Mouse (Mus musculus) liver, embryonic 12.5 days (tissue): ENCODE measurements around the gene Ankrd33b. TPM values are rescaled to one million over a fixed set of nuclear protein-coding genes. Genes with fewer than 3 reads are reported as not detected.
A peak's percentile ranks its signal among the peaks of the same experiment; 100 is the strongest.

Experiments
- ATAC-seq: fragments of 200-750 bp; cut with Nextera tagmentation; 2 replicates; pipeline ENCODE4 v1.8.0; 2017; ENCODE audit warnings: moderate number of reproducible peaks, mild to moderate bottlenecking, moderate library complexity
- H3K27ac ChIP-seq: fragments of 300-500 bp; sonication (generic); 2 replicates; pipeline ENCODE4 v1.5.1; 2016; ENCODE audit warnings: mild to moderate bottlenecking
- H3K27me3 ChIP-seq: fragments of 300-500 bp; sonication (generic); replicated peaks from 2 replicates; pipeline ENCODE4 v1.6.1; 2016; ENCODE audit warnings: mild to moderate bottlenecking, moderate library complexity
- H3K36me3 ChIP-seq: fragments of 300-500 bp; sonication (generic); 2 replicates; pipeline ENCODE4 v1.6.1; 2016; ENCODE audit warnings: mild to moderate bottlenecking, moderate library complexity
- H3K4me1 ChIP-seq: fragments of 300-500 bp; sonication (generic); 2 replicates; pipeline ENCODE4 v1.6.1; 2016
- H3K4me2 ChIP-seq: fragments of 300-500 bp; sonication (generic); 2 replicates; pipeline ENCODE4 v1.6.1; 2016; ENCODE audit warnings: mild to moderate bottlenecking, moderate library complexity
- H3K4me3 ChIP-seq: fragments of 300-500 bp; sonication (generic); 2 replicates; pipeline ENCODE4 v1.5.1; 2016; ENCODE audit warnings: mild to moderate bottlenecking, moderate library complexity
- H3K9ac ChIP-seq: fragments of 300-500 bp; sonication (generic); 2 replicates; pipeline ENCODE4 v1.6.1; 2016; ENCODE audit warnings: mild to moderate bottlenecking, moderate library complexity
- H3K9me3 ChIP-seq: fragments of 300-500 bp; sonication (generic); replicated peaks from 2 replicates; pipeline ENCODE4 v1.6.1; 2016; ENCODE audit warnings: mild to moderate bottlenecking, moderate library complexity
- WGBS: fragments of 180-500 bp; shearing (Covaris S2); methylation state at CpG from one replicate; pipeline ENCODE4 v1.1.7; 2016; ENCODE audit not compliant: insufficient replicate concordance; 5-methylcytosine and 5-hydroxymethylcytosine counted together
- polyA plus RNA-seq: library from polyadenylated mRNA; unstranded; fragments of >200 nt; fragmentation: Nextera tagmentation; extraction: Ambion mirVana; gene quantifications from 2 replicates; pipeline ENCODE4 v1.2.1, GENCODE M21; 2016

The Ankrd33b gene
- polyA plus RNA-seq, 1 experiment from 2014 or later = 0.50 TPM

DNA sequence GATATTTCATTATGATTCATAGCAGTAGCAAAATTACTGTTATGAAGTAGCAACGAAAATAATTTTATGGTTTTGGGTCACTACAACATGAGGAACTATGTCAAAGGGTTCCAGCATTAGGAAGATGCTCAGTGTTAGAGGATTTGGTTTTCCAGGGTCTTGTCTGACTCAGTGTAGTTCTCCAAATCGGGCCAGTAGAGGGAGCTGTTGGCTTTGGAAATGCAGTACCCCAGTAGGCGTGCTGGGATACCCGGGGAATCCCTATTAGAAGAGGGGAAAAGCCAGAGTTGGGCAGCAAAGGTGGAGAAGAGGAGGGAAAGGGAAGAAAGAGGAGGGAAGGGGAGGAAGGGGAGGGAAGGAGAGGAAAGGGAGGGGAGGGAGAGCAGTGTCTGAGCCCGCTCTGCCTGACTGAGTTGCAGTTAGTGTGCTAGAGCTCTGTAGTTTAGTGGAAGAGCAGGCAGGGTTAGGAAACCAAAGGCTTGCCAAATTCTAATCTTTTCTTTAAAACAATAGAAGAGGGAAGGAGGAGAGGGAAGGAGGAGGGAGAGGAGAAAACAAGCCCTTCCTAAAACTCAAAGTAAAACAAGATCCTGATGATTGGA, 51.8 kb downstream of the Ankrd33b start:
- H3K27me3 ChIP-seq = no peaks in the 10 kb centered on the region
- no peak overlapping the region for H3K4me3 ChIP-seq
- no peak overlapping the region for H3K4me2 ChIP-seq
- no peaks in the 10 kb centered on the region for H3K36me3 ChIP-seq
- 0 out of 2 replicates have a peak, but pooled peaks cover 4% of the 10 kb centered on the region for H3K9me3 ChIP-seq
- H3K27ac ChIP-seq = no peak overlapping the region
- no peak for ATAC-seq
- WGBS = 15% methylated on average over 5 of the region's 5 CpGs
- H3K4me1 ChIP-seq = no peaks in the 10 kb centered on the region
- H3K9ac ChIP-seq = no peak overlapping the region

DNA sequence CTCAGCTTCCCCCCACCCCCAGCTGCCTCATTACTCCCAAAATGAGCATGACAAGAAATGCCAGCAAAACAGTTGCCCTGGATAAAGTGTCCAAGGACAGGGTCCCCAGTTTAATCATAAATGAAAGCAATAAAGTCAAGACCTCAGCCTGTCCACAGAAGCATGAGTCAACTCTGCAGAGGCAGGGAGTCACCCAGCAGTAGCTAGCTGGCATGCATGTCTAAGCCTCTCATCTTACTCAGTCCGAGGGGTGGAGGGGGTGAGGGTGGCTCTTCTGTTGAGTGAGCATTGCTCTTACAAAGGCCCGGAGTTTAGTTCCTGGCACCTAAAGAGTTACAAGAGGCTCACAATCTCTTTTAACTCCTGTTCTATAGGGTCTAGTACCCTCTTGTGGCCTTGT, 55.5 kb downstream of the Ankrd33b start:
- H3K9me3 ChIP-seq = 0 out of 2 replicates have a peak, but pooled peaks cover 2% of the 10 kb centered on the region
- H3K36me3 ChIP-seq = no peaks in the 10 kb centered on the region
- H3K27ac ChIP-seq = no peak overlapping the region
- no peaks in the 10 kb centered on the region for H3K27me3 ChIP-seq
- H3K4me2 ChIP-seq = no peak overlapping the region
- 56% methylated on average over 2 of the region's 2 CpGs for WGBS
- no peaks in the 10 kb centered on the region for H3K4me1 ChIP-seq
- H3K9ac ChIP-seq = no peak overlapping the region
- ATAC-seq = no peak
- H3K4me3 ChIP-seq = no peak overlapping the region

- Histone ChIP-seq H3K4me2 (no peak overlapping the region), H3K4me1 (no peaks in the 10 kb centered on the region), H3K4me3 (no peak overlapping the region), H3K9ac (no peak overlapping the region), H3K27ac (no peak overlapping the region), H3K36me3 (no peaks in the 10 kb centered on the region), H3K9me3 (no peaks in the 10 kb centered on the region), H3K27me3 (no peaks in the 10 kb centered on the region)
- no peak for ATAC-seq
- 56% methylated on average over 15 of the region's 15 CpGs for WGBS
These were observed 58.0 kb downstream of the Ankrd33b start for GRCm38 (mm10) chr15:31309526-31309925.

- H3K27ac ChIP-seq = no peak overlapping the region
- H3K4me2 ChIP-seq = no peak overlapping the region
- no peak overlapping the region for H3K4me3 ChIP-seq
- no peaks in the 10 kb centered on the region for H3K27me3 ChIP-seq
- no peaks in the 10 kb centered on the region for H3K4me1 ChIP-seq
- WGBS = 83% methylated on average over 4 of the region's 4 CpGs
- no peaks in the 10 kb centered on the region for H3K9me3 ChIP-seq
- no peak overlapping the region for H3K9ac ChIP-seq
- ATAC-seq = no peak
- H3K36me3 ChIP-seq = no peaks in the 10 kb centered on the region
These were observed 60.8 kb downstream of the Ankrd33b start for GRCm38 (mm10) chr15:31306726-31307125.

- Histone ChIP-seq H3K4me1 (no peaks in the 10 kb centered on the region), H3K27me3 (no peaks in the 10 kb centered on the region), H3K9me3 (no peaks in the 10 kb centered on the region), H3K36me3 (no peaks in the 10 kb centered on the region), H3K27ac (no peak overlapping the region), H3K4me2 (no peak overlapping the region), H3K4me3 (no peak overlapping the region), H3K9ac (no peak overlapping the region)
- no peak for ATAC-seq
- 53% methylated on average over 6 of the region's 6 CpGs for WGBS
These were observed 62.3 kb downstream of the Ankrd33b start for GRCm38 (mm10) chr15:31305181-31305580.

DNA sequence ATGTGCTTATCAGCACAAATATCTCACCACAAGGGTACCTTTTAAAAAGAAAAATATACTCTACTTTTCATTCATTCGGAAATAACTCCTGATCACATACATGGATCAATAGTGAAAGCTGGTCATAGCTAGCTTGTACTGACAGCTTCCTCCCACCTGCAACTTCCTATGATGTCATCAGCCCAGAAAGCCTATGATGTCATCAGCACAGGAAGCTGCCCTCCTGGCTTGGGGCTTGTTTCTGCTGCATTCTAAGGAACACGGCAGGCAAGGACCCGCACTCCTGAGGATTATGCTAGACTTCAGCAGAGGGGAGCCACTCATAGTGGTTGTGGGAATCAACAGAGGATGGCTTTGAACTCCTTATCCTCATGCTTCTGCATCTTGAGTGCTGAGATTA, 63.2 kb downstream of the Ankrd33b start:
- Histone ChIP-seq H3K4me2 (no peak overlapping the region), H3K4me3 (no peak overlapping the region), H3K27ac (no peak overlapping the region), H3K36me3 (no peaks in the 10 kb centered on the region), H3K9ac (no peak overlapping the region), H3K9me3 (no peaks in the 10 kb centered on the region), H3K4me1 (0 out of 2 replicates have a peak, but pooled peaks cover 3% of the 10 kb centered on the region), H3K27me3 (no peaks in the 10 kb centered on the region)
- ATAC-seq = no peak
- 52% methylated on average over 3 of the region's 3 CpGs for WGBS

DNA sequence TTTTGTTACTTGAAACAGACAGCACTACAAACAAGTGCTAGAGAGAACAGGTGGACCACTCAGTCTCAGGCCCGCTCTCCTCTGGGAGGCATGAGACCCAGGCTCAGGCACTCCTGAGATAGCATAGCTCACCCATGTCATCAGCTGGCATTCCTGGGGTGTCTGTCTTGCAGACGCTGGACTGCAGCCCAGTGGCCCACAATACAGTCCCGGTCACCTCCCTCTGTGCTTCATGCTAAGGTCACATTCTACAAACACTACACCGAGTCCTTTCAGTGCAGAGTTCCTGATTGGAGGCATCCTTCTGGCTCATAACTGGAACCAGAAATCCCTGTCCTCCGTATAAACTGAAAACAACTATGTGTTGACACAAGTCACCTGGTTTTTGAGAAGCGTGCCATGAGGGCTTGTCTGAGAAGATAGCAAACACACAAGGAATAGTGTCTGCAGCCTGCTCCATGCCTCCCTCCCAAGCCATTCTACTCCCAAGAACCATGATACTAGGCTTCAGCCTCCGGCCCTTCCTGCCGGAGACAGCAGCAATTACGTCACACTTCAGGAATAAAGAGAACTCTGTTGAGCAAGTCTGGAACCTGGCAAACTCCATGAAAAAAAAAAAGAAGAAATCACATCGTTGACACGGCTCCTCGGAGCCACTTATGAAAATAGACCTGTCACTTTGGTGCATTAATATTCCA, 65.1 kb downstream of the Ankrd33b start:
- no peak for ATAC-seq
- Histone ChIP-seq H3K4me2 (no peak overlapping the region), H3K9me3 (no peaks in the 10 kb centered on the region)

DNA sequence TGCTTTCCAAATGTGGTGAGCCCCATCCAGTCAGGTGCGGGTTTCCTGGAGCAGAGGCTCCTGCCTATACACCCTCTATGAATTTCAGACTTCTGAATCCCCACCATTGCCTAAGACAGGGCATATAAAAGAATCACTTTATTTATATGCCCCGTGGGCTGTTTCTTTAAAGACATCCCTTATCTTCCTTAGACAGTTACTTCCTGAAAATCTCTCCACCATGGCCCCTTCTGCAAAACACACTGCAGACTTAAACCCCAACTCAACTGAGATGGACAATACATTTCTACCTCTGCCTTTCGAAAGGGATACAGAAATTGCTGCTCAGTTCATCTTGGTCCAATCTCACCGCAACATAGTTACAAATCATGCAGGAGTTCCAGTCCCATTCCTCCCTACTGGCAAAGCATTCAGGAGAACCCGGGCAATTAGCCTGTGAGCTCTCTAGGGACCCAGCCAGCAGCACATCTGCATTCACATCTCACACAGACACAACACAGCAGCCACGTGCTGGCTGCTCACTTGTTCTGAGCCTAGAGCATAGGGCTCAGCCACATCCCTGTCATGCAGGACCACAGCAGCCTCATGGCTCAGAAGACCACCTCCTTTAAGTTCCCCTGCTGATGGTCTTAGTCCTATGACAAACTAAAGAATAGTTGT, 68.1 kb downstream of the Ankrd33b start:
- Histone ChIP-seq H3K9me3 (no peaks in the 10 kb centered on the region), H3K27ac (no peak overlapping the region), H3K4me2 (no peak overlapping the region), H3K4me3 (no peak overlapping the region), H3K9ac (no peak overlapping the region), H3K36me3 (no peaks in the 10 kb centered on the region), H3K27me3 (peaks cover 48% of the 10 kb centered on the region), H3K4me1 (0 out of 2 replicates have a peak, but pooled peaks cover 3% of the 10 kb centered on the region)
- 32% methylated on average over 6 of the region's 6 CpGs for WGBS
- ATAC-seq = no peak

More for the DNA sequence above, 65.1 kb downstream of the Ankrd33b start:
- H3K9ac ChIP-seq = no peak overlapping the region
- H3K27me3 ChIP-seq = peaks cover 17% of the 10 kb centered on the region
- no peaks in the 10 kb centered on the region for H3K36me3 ChIP-seq
- H3K27ac ChIP-seq = no peak overlapping the region
- H3K4me1 ChIP-seq = 0 out of 2 replicates have a peak, but pooled peaks cover 3% of the 10 kb centered on the region
- WGBS = 65% methylated on average over 12 of the region's 12 CpGs
- no peak overlapping the region for H3K4me3 ChIP-seq

- H3K9ac ChIP-seq = no peak overlapping the region
- ATAC-seq = no peak
- H3K4me3 ChIP-seq = no peak overlapping the region
- H3K4me1 ChIP-seq = 0 out of 2 replicates have a peak, but pooled peaks cover 3% of the 10 kb centered on the region
- WGBS = 30% methylated on average over 13 of the region's 13 CpGs
- no peaks in the 10 kb centered on the region for H3K9me3 ChIP-seq
- H3K36me3 ChIP-seq = no peaks in the 10 kb centered on the region
- H3K27ac ChIP-seq = no peak overlapping the region
- H3K27me3 ChIP-seq = peaks cover 59% of the 10 kb centered on the region
- H3K4me2 ChIP-seq = no peak overlapping the region
These were observed 69.8 kb downstream of the Ankrd33b start for GRCm38 (mm10) chr15:31297777-31298137.

- Histone ChIP-seq H3K4me3 (no peak overlapping the region), H3K27me3 (peaks cover 59% of the 10 kb centered on the region), H3K4me2 (peak overlapping the region; percentile 6; the same call in 1 of the 2 replicates), H3K36me3 (no peaks in the 10 kb centered on the region), H3K27ac (no peak overlapping the region), H3K9me3 (no peaks in the 10 kb centered on the region), H3K4me1 (0 out of 2 replicates have a peak, but pooled peaks cover 3% of the 10 kb centered on the region), H3K9ac (no peak overlapping the region)
- WGBS = 16% methylated on average over 40 of the region's 40 CpGs
- no peak for ATAC-seq
These were observed 70.4 kb downstream of the Ankrd33b start for GRCm38 (mm10) chr15:31296882-31297776.

DNA sequence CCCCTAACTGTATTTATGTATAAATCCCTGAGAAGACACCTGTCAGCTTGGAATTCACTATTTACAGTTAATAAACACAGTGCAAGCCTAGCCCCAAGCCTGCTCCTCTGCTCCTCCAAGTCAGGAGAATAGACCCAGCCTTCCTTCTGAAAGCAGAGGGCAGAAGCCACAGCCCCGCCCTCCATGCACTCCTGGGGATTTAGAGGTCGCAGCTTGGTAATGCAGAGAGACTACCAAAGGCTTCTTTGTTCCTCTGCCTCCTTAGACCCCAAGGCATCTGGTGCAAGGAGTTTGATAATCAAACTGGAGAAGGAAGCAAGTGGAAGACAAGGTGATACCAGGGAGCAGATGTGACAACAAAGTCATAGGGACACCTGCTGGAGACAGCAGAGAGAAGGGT, 73.2 kb downstream of the Ankrd33b start:
- Histone ChIP-seq H3K9me3 (no peaks in the 10 kb centered on the region), H3K9ac (no peak overlapping the region), H3K4me2 (no peak overlapping the region), H3K27me3 (peaks cover 59% of the 10 kb centered on the region), H3K4me3 (no peak overlapping the region), H3K4me1 (0 out of 2 replicates have a peak, but pooled peaks cover under 1% of the 10 kb centered on the region), H3K36me3 (no peaks in the 10 kb centered on the region), H3K27ac (no peak overlapping the region)
- whole genome bisulfite sequencing = 17% methylated on average over 2 of the region's 2 CpGs
- ATAC-seq = no peak
